Mouse (Mus musculus) ovary, postnatal 10 days (tissue): Measurements from ENCODE around the gene Tmub2.
"Not testable (repeated sequence)": the region's sequence is repeated elsewhere in the genome, so short reads cannot be mapped to it uniquely, and the experiment has no call there.

Experiments used
- DNase-seq: peaks from one replicate; pipeline ENCODE4 v3.0.0; 2022; ENCODE audit warnings: low spot score

The Tmub2 gene

DNA sequence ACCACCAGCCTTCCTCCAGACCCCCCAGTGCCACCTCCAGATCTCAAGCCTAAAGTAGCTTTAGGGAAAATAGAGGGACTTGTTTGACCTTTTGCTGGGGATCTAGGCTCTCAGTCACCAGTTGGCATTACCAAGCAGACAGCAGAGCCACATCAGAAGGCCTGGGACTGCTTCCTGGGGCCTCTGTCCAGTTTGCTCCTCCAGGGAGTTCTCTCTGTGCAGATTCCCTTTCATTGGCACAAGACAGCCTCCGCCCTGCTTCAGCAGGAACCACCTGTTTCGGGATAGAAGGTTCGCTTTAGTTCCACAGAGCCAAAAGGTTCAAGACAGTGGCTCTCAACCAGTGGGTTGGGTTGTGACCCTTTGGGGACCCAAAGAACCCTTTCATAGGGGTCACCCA, 5.1 kb upstream of the Tmub2 start:
- no peak for DNase-seq

DNA sequence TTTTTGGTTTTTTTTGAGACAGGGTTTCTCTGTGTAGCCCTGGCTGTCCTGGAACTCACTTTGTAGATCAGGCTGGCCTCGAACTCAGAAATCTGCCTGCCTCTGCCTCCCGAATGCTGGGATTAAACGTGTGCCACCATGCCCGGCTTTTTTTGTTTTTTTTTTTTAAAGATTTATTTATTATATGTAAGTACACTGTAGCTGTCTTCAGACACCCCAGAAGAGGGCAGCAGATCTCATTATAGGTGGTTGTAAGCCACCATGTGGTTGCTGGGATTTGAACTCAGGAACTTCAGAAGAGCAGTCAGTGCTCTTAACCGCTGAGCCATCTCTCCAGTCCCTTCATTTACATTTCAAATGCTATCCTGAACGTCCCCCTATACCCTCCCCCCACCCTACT, 4.5 kb upstream of the Tmub2 start:
- DNase-seq: not testable (repeated sequence)

DNA sequence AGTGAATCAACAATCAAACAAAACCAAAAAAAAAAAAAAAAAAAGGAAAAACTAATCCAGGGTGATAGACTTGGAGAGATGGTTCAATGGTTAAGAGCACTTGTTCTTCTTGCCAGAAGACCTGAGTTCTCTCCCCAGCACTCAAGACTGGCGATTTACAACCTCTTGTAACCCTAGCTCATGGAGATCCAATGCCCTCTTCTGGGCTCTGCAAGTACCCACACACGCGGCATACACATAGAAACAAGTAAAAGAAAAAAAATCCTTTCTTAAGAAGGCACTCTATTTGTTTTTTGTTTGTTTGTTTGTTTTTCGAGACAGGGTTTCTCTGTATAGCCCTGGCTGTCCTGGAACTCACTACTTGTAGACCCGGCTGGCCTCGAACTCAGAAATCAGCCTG, 809 bp upstream of the Tmub2 start:
- no peak for DNase-seq

DNA sequence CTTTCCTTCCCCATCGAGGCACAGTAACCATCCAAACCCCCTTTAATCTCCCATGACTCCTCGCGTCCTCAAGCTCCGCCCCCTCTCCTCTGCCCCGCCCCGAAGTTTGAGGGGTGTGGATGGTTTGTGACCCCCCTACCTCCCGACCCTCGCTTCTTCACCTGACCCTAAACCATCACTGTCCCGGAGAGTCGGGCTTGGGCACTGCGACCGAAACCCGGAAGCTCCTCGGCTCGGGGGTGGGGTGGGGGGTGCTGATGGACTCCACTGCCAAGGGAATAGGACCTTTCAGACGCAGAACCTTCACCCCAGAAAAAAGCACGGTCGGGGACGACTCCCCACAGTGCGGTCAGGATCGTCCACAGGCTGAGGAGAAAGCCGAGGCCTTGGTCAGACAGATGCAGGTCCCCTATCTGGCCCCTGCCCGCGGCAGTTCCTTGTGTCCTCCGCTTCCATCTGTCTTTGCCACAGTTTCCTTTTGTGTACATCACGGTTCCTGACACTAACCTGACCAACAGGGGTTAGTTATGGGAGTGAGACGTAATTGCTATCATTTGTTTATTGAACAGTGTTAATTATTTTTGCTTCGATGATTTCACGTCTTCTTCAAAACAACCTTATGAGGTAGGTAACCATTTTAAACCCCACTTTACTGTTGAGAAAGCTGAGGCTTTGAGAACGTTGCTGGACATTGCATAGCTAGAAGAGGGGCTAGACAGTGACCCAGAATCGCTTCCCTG, 534 bp downstream of the Tmub2 start:
- DNase-seq: no peak

DNA sequence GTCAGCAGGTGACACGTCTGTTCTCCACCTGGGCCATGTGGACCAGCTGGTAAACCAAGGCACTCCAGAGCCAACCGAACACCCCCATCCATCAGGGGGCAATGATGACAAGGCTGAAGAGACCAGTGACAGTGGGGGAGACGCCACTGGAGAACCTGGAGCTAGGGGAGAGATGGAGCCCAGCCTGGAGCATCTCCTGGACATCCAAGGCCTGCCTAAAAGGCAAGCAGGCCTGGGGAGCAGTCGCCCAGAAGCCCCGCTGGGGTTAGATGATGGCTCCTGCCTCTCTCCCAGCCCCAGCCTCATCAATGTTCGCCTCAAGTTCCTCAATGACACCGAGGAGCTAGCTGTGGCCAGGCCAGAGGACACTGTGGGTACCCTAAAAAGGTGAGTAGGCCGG, 2.8 kb downstream of the Tmub2 start:
- no peak for DNase-seq

DNA sequence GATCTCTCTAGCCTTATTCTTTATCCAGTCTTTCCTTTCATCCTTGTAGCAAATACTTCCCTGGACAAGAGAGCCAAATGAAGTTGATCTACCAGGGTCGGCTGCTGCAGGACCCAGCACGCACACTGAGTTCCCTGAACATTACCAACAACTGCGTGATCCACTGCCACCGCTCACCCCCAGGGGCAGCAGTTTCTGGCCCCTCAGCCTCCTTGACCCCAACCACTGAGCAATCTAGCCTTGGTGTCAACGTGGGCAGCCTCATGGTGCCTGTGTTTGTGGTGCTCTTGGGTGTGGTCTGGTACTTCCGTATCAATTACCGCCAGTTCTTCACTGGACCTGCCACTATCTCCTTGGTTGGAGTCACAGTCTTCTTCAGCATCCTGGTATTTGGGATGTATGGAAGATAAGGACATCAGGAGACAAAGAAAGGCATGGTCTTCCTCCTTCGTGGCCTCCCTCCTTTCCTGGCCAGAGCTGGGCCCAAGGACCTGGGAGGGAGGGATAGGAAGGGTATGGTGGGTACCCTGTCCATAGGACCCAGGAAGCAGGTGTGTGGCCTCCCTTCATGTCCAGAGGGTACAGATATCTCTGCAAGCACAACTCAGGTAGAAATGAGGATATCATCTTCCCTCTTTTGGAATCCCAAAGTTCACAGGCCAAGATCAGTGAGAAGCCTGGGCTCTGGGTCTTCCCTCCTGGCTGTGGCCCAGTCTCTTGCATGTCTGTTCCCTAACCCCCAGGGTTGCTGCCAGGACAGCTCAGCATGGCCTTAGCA, 3.5 kb downstream of the Tmub2 start:
- no peak for DNase-seq

DNA sequence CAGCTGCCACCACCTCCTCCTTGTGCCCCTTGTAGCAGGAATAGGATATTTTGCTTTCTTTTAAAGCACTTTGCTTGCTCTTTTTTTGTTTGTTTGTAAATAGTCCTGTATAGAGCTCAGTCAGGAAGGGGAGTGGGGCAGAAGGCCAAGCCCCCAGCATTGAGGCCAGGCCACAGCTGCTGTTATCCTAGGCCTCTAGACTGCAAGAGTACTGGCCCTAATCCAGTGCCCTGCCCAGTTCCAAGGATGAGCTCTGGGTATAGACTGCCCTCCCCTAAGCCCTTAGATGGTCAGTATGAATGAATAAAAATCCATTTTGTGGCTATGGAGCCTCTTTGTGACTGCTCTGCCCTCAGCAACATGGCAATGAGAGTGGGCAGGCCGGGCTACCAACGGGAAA, 4.2 kb downstream of the Tmub2 start:
- DNase-seq: no peak

DNA sequence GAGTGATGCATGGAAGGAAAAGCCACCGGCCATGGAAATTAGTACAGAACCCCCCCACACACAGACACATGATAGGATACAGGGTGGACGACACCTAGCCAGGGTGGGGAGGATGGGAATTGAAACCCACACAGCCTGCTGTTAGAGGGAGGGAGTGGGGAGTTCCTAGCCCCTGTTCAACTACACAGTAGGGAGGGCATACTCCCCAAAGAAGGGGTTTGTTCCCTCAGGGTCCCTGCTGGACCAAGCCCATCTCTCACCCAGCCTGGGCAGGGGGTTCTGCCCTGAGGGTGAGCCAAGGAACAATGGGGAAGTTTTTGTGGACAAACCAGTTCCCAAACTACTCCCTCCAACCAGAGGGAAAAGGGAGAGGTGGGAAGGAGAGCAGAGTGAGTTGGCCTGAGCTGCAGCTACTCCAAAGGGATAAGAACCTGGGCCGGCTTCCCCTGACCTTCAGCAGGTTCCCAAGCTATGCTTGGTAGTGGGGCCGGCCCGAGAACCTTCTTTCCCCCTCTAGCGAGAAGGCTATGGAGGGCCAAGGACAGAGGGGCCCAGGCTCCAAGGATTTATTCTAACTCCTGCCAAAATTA, 4.9 kb downstream of the Tmub2 start:
- DNase-seq: no peak

DNA sequence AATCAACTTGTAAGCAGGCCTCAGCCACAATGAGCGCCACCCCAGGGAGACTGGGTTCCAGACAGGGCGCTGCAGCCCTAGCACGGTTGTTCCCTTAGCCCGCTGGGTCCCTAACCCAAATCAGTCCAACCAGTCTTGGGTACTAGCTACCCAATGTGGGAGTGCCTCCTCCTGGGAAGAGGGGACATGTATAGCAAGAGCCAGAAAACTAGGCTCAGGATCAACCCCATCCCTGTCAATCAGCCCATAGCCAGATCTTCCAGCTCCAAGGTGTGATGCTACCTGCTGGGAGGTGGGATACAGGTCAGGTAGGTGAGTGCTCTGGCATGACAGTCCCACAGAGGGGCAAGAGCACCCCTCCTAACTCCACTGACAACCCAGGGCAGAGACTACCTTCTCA, 5.4 kb downstream of the Tmub2 start:
- DNase-seq: no peak

DNA sequence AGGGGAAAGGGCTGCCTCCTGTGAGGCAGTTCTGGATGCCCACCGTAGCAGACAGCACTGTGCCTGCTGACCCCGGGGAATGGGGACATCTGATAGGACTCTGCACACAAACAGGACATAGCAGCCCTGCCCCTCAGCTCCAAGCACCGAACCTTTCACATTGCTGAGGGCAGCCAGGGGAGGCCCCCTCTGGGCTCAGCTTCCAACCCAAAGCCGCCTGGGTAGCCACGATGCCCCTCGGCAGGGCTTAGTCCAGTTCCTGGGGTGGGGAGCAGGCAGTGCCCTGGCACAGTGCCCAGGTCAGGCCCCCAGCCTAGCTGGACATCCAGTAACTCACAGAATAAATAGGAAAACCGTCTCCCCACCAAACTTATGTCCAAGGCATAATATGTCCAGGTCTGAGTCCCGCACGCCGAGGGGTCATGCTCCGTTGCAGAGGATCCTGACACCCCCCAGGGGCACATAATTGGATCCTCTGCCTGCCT, 6.4 kb downstream of the Tmub2 start:
- no peak for DNase-seq

DNA sequence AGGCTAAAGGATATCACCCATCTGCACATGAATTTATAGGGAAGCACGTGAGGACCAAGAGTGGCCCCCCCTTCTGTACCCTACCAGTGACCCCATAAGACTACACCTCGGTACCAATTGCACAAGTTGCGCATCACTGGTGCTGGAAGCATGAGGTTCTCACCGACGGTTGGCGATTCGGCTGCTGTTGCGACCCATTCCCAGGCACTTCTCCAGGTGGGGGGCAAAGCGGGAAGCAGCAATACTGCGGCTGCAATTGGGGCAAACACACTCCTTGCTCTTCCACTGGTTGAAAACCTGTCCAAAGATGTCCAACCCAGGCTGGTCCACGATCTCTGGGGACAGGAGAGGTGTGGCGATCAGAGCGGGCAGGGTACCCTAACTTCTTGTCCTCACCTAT, 9.2 kb downstream of the Tmub2 start:
- no peak for DNase-seq

DNA sequence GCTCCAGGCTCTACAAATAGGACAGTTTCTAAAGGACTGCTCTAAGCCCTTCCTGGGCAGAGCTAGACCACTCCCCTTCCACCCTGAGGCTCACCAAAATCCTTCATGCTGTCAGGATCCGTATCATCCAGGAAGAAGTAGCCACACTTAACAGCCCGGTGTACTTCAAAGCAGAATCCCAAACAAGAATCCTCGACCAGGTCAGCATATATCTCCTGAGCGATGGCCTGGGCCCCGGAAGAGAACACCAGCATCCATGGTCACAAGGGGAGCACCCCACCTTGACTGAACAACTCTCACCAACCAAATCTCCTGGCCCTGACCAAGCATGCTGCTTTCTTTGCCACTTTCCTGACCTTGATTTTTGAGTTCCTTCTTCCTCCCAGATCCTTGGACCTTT, 9.7 kb downstream of the Tmub2 start:
- no peak for DNase-seq

DNA sequence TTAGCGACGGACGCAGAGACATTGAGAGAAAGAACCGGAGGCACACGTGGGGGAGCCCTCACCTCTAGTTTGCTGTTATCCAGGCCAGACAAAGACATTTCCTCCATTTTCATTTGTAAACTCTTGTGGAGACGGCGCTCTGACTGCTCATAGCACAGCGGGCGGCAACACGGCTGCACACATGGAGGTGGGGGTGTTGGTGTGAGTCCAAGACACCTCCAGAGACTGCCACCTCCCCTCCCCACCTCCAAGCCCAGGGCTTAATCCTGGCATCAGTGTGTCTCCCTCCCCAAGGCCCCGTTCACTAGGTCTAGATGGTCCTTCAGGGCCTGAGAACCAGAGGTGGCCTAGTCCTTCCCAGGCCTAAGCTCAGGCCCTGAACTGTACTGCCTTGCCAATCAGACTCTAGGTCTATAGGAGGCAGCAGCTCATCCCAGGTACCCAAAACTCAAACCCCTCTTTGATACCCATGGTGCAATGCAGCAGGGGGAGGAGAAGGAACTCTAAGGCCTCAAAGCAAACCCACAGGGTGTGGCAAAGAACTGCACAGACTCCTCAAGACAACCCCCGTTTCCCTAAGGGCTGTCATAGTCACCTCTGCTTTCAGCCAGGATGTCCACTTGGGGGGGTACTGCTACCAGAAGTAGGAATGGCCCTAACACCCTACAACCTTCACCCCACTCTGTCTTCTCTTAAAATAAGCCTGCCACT, 10.3 kb downstream of the Tmub2 start:
- DNase-seq: no peak

DNA sequence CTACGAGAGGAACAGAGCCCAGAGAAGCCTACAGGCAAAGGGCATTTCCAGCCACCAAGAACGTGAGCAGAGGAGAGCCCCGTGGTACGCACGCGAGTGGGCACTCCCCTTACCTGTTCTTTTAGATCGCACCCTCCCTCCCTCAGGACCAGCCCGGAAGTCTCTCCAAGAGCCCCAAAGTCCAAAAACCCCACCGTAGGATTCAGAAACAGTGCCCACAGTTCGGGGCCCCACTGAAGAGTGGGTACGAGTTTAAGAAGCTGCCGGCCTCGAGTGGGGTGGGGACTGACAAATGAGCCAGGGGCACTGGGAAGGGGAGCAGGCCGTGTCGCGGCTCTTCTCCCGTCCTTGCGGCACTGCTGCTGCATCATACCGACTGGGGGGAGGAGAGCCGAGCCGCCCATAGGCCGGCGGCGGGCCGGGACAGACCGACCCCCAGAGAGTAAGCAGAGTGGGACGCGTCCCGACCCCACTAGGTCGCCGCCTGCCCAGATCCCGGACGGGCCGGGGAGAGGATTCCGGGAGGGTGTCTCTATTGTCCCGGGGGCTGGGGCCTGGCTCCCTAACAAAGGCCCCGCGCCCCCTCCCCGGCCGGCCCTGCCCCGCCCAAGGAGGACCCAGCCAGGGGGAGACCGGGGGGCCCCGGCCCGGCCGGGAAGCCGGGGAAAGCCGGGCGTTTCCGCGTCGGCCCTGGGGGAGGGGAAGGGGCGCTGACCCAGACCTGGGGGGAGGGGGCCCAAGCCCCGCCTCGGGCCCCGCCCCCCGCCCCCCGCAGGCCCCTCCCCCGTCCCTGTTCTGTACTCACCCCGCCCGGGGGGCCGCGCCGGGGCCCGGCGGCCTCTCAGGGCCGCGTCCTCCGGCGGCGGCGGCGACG, 11.1 kb downstream of the Tmub2 start:
- DNase-seq: peak; percentile 54

DNA sequence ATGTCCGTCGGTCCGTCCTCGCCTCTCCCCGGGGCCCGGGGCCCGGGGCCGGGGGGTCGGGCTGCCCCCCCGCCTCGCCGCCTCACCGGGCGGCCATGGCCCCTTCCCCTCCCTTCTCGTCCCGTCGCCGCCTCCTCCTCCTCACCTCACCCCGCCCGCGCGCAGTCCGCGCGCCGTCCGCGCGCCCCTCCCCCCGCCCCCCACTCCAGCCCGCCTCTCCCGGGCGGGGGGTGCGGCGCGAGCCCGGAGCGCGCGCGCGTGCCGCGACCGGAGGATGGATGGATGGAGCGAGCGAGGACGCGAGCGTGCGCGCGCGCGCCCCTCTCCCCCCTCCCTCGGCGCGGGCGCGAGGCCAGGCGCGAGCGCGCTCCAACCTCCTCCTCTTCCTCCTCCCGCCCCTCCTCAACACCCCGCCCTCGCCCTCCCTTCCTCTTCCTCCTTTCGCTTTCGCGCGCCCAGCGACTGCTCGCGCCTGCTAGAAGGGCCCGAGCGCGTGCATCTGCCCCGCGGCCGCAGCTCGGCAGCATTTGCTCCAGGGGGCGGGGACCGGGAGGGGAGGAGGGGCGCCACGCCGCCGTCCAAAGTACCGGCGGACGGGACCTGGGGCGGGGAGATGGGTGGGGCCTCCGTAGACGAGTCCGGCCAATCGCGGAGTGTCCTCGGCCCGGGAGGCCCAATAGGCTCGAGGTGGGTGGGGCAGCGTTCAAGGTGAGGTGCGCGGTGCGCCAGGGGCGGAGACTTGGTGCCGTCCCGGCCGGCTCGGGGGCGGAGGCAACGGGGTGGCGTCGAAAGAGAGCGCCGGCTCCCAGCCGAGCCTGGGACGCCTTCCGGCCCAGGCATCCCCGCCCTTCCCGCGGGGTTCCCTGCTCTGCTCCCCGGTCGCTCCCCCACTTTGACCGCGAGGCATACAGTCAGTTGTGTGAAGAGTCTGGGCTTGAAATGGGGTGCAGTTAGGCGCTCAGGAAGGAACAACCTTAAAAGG, 12.1 kb downstream of the Tmub2 start, which contains the start of gene Atxn7l3:
Atxn7l3 (minus strand) TSS at position 141 of the 982 bp plus-strand sequence.
- peak; percentile 89 for DNase-seq

DNA sequence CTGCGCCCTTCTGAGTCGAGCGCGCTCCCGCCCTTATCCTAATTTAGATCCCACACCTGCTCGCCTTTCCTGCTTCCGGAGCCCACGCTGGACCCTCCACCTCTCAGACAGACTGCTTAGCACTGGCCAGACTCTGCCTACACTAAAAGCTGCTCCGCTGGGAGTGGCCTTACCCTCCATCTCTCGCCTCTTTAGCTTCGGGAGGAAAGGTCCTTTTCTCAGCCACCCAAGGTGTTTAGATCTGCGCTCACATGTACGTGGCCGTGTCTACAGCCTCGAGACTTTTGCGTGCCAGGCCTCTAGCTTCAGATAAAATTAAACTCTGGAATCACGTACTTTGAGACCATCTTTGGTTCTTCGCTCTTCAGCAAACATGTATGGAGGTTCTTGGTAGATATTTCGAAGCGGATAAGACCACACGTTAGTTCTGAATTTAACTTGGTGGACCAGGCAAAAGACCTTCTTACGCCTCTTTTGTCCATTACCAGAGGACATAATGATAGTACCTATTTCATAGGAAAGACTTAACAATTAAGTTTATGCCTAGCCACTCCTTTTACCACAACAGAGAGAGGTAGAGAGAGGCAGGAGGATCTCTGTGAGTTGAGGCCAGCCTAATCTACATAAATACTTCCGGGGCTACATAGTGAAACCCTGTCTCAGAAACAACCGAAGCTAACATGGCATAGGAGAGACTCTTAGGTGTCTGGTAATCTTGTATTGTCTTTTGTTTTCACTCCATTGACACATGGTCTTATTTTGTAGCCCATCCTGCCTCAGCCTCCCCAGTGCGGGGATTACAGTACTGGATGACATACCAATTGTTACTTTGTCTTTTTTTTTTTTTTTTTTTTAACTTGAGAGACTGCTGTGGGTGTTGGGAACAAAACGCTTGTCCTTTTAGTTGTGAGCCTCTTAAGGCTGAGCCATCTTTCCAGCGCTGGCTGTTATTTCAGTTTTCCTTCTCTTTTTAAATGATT, 13.1 kb downstream of the Tmub2 start:
- no peak for DNase-seq

DNA sequence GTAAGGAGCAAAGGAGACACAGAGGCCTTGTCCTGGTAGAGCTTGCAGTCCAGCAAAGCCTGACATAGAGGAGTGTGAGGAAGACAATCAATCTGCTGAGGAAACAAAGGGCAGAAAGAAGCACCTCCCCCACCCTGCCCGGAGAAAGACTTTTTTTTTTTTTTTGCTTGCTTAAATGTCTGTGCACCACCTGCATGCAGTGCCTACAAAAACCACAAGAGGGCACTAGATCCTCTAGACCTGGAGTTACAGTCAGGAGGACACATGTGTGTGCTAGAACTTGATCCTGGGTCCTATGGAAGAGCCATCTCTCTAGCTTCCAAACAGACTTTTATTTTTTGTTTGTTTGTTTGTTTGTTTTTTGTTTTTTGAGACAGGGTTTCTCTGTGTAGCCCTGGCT, 15.1 kb downstream of the Tmub2 start:
- no peak for DNase-seq

DNA sequence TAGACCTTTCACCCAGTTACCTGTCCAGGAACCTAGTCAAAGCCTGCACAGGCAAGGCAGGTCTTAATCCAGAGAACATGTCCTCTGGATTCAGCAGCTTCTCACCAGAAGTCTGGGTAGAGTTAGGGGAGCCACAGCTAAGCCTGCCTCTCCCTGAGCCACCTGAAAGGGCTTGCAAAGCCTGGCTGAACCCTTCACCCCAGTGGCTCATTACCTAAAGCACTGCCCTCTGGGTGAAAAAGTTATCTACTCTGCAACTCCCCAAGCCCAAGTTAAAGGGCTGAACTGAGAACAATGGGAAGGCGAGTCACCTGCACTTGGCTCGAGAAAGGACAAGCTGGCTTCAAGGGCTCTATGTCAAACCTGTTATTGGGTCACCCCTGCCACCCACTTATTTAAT, 19.4 kb downstream of the Tmub2 start:
- DNase-seq: no peak

DNA sequence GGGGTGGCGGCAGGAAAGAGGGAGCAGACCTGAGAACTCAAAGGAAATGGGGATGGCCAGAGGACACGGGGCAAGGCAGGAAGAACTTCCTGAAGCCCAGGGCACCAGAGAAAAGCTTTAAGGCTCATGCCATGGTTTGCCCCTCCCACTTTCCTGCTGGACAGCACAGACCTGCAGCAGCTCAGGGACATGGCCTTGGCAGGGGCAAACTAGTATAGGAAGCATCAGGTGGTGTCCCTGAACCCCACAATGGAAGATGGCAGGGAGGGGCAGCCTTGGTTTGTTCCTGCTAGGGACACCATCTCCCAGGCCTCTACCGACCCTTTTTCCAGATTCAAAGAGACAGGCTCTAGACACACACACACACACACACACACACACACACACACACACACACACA, 20.6 kb downstream of the Tmub2 start:
- no peak for DNase-seq
